Mouse (Mus musculus) liver, embryonic 11.5 days (tissue): ENCODE measurements around the gene Rheb. TPM values are rescaled to one million over a fixed set of nuclear protein-coding genes. Genes with fewer than 3 reads are reported as not detected.
A peak's percentile ranks its signal among the peaks of the same experiment; 100 is the strongest.
"Not testable (repeated sequence)": the region's sequence is repeated elsewhere in the genome, so short reads cannot be mapped to it uniquely, and the experiment has no call there.

Experiments used
- ATAC-seq: fragments of 200-750 bp; cut with Nextera tagmentation; replicated peaks from 2 replicates; pipeline ENCODE4 v1.8.0; 2017; ENCODE audit warnings: moderate number of reproducible peaks, mild to moderate bottlenecking, moderate TSS enrichment, moderate library complexity; ENCODE audit not compliant: low FRiP score
- DNase-seq: peaks from one replicate; pipeline ENCODE4 v3.0.0-alpha.2; 2017; ENCODE audit warnings: low spot score
- H3K27ac ChIP-seq: fragments of 300-500 bp; sonication (generic); 2 replicates; pipeline ENCODE4 v1.5.1; 2014; ENCODE audit warnings: mild to moderate bottlenecking, low read depth, low read length, control low read depth
- H3K27me3 ChIP-seq: fragments of 300-500 bp; sonication (generic); replicated peaks from 2 replicates; pipeline ENCODE4 v1.6.1; 2014; ENCODE audit warnings: low read length, mixed read lengths; ENCODE audit not compliant: control insufficient read depth, insufficient read depth
- H3K36me3 ChIP-seq: fragments of 300-500 bp; sonication (generic); 2 replicates; pipeline ENCODE4 v1.6.1; 2014; ENCODE audit warnings: mild to moderate bottlenecking, low read length, moderate library complexity, mixed read lengths; ENCODE audit not compliant: control insufficient read depth, insufficient read depth
- H3K4me1 ChIP-seq: fragments of 300-500 bp; sonication (generic); replicated peaks from 2 replicates; pipeline ENCODE4 v1.6.1; 2014; ENCODE audit warnings: low read length, mixed read lengths; ENCODE audit not compliant: control insufficient read depth, insufficient read depth
- H3K4me2 ChIP-seq: fragments of 300-500 bp; sonication (generic); 2 replicates; pipeline ENCODE4 v1.6.1; 2014; ENCODE audit warnings: mild to moderate bottlenecking, control low read depth, moderate library complexity
- H3K4me3 ChIP-seq: fragments of 300-500 bp; sonication (generic); 2 replicates; pipeline ENCODE4 v1.5.1; 2014; ENCODE audit warnings: low read depth, low read length, control low read depth
- H3K9ac ChIP-seq: fragments of 300-500 bp; sonication (generic); 2 replicates; pipeline ENCODE4 v1.6.1; 2014; ENCODE audit warnings: low read depth, low read length, control low read depth
- H3K9me3 ChIP-seq: fragments of 300-500 bp; sonication (generic); 2 replicates; pipeline ENCODE4 v1.6.1; 2016; ENCODE audit warnings: low read length, inconsistent platforms, mixed read lengths; ENCODE audit not compliant: control insufficient read depth
- WGBS: fragments of 180-500 bp; shearing (Covaris S2); extraction: QIAGEN DNeasy Blood & Tissue Kit; methylation state at CpG from one replicate; pipeline ENCODE4 v1.1.7; 2014; 5-methylcytosine and 5-hydroxymethylcytosine counted together
- polyA plus RNA-seq: library from polyadenylated mRNA; unstranded; fragments of >200 nt; fragmentation: Nextera tagmentation; extraction: Ambion mirVana; gene quantifications from 2 replicates; pipeline ENCODE4 v1.2.1, GENCODE M21; 2014

Rheb gene
- polyA plus RNA-seq, 1 experiment from 2014 or later: 169 TPM

DNA sequence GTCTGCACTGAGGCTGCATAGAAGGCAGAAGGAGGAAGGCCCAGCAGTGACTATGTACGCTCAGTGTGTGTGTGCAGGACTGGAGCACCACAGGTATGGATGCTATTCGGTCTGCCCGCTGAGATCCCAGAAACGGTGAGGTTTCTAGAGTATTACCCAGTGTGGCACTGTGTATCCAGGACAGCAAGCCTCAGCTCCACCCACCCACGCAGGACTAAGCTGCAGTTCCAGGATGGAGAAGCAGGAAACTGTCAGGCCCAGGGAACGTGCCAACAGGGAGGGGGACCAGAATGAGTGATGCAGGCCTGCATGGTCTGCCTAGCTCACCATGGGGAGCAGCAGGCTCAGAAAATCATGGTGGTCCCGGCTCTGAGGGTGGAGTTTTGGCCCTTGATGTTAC is 49.5 kb downstream of the Rheb start:
- Histone ChIP-seq H3K4me2 (no peak overlapping the region), H3K9ac (no peak overlapping the region), H3K27me3 (no peaks in the 10 kb centered on the region), H3K4me1 (no peaks in the 10 kb centered on the region), H3K4me3 (no peak overlapping the region), H3K27ac (no peak overlapping the region), H3K9me3 (no peaks in the 10 kb centered on the region), H3K36me3 (no peaks in the 10 kb centered on the region)
- WGBS: 65% methylated on average over 7 of the region's 7 CpGs
- no peak for DNase-seq
- no peak for ATAC-seq

GRCm38 (mm10) chr5:24782957-24783356 is 59.5 kb downstream of the Rheb start:
- ATAC-seq (no peak), DNase-seq (no peak)
- Histone ChIP-seq H3K4me1 (no peaks in the 10 kb centered on the region), H3K4me2 (no peak overlapping the region), H3K36me3 (no peaks in the 10 kb centered on the region), H3K27me3 (peaks cover 4% of the 10 kb centered on the region; the same call in 1 of the 2 replicates), H3K27ac (no peak overlapping the region), H3K9ac (no peak overlapping the region), H3K9me3 (peaks cover 2% of the 10 kb centered on the region; the same call in 1 of the 2 replicates), H3K4me3 (no peak overlapping the region)
- WGBS: 72% methylated on average over 4 of the region's 4 CpGs

DNA sequence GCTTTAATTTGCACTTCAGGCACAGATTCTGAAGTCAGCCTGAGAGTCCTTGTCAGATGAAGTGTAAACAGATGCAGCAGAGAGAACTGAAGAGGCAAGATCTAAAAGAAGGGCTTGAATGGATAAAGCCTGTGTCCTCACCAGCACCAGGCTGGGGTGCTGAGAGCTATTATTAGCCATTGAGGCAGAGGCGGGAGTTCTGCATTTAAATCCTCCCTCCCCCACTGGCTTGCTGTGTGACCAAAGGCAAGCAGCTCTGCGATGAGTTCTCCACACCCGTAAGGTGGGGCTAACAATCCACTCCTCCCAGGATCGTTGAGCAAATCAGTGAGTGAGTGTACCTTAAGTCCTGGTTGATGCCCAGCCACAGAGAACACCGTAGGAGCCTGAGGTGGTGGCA is 61.4 kb downstream of the Rheb start:
- ATAC-seq (no peak), DNase-seq (peak; percentile 31)
- H3K4me1 ChIP-seq: no peaks in the 10 kb centered on the region
- H3K9ac ChIP-seq: no peak overlapping the region
- peaks cover 2% of the 10 kb centered on the region; the same call in 1 of the 2 replicates for H3K9me3 ChIP-seq
- H3K27ac ChIP-seq: no peak overlapping the region
- WGBS: 24% methylated on average over 5 of the region's 5 CpGs
- H3K4me3 ChIP-seq: no peak overlapping the region
- peaks cover 5% of the 10 kb centered on the region; the same call in 1 of the 2 replicates for H3K27me3 ChIP-seq
- no peaks in the 10 kb centered on the region for H3K36me3 ChIP-seq
- no peak overlapping the region for H3K4me2 ChIP-seq

DNA sequence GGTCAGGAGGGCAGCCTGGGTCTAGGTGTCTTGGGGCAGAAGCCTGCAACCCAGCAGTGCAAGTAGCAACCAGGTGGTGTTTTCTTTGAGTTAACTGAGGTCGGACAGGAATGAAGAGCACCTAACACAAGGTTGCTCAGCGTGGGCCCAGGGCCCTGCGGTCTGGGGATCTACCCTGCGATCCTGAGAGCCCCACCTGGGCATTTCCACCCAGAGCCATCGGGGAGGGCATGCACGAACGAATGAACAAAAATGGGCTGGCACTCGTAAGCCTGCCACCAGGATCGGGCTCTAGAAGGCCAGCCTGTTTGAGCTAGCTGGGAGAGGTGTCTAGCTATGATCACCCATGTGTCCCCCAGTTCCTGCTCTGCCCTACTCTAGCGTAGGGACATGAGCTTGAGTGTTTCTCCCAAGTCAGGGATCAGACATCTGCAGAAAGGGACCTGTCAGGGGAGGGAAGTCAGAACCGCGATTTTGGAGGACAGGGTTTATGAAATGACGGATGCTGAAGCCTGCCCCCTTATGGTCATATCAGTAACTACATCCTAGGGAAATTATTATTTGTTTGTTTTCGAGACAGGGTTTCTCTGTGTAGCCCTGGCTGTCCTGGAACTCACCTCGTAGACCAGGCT is 62.4 kb downstream of the Rheb start:
- Histone ChIP-seq H3K36me3 (no peaks in the 10 kb centered on the region), H3K9ac (no peak overlapping the region), H3K27ac (no peak overlapping the region), H3K4me2 (no peak overlapping the region), H3K4me1 (no peaks in the 10 kb centered on the region), H3K9me3 (no peaks in the 10 kb centered on the region), H3K4me3 (no peak overlapping the region), H3K27me3 (peaks cover 5% of the 10 kb centered on the region; the same call in 1 of the 2 replicates)
- WGBS: 42% methylated on average over 15 of the region's 15 CpGs
- DNase-seq (peak; percentile 35), ATAC-seq (no peak)

GRCm38 (mm10) chr5:24779321-24779720 is 63.1 kb downstream of the Rheb start:
- ATAC-seq: no peak
- no peaks in the 10 kb centered on the region for H3K4me1 ChIP-seq
- peak; percentile 26 for DNase-seq

GRCm38 (mm10) chr5:24778843-24779140 is 63.6 kb downstream of the Rheb start:
- 53% methylated on average over 13 of the region's 13 CpGs for WGBS
- H3K27me3 ChIP-seq: peaks cover 5% of the 10 kb centered on the region; the same call in 1 of the 2 replicates
- no peaks in the 10 kb centered on the region for H3K36me3 ChIP-seq
- ATAC-seq (no peak), DNase-seq (peak; percentile 30)
- H3K9me3 ChIP-seq: no peaks in the 10 kb centered on the region
- H3K9ac ChIP-seq: no peak overlapping the region
- H3K4me2 ChIP-seq: 0 out of 2 replicates have a peak overlapping the region, but pooled peaks have one; percentile 2
- H3K4me3 ChIP-seq: no peak overlapping the region
- H3K27ac ChIP-seq: no peak overlapping the region
- no peaks in the 10 kb centered on the region for H3K4me1 ChIP-seq

More at GRCm38 (mm10) chr5:24779321-24779720, 63.1 kb downstream of the Rheb start:
- Histone ChIP-seq H3K27me3 (peaks cover 5% of the 10 kb centered on the region; the same call in 1 of the 2 replicates), H3K36me3 (no peaks in the 10 kb centered on the region), H3K27ac (no peak overlapping the region), H3K9me3 (no peaks in the 10 kb centered on the region), H3K4me3 (no peak overlapping the region), H3K4me2 (no peak overlapping the region), H3K9ac (no peak overlapping the region)

- peaks cover 5% of the 10 kb centered on the region; the same call in 1 of the 2 replicates for H3K27me3 ChIP-seq
- no peak for ATAC-seq
- H3K4me1 ChIP-seq: no peaks in the 10 kb centered on the region
- H3K4me3 ChIP-seq: no peak overlapping the region
- 29% methylated on average over 17 of the region's 17 CpGs for WGBS
- 0 out of 2 replicates have a peak overlapping the region, but pooled peaks have one; percentile 2 for H3K4me2 ChIP-seq
- H3K36me3 ChIP-seq: no peaks in the 10 kb centered on the region
- no peaks in the 10 kb centered on the region for H3K9me3 ChIP-seq
- H3K9ac ChIP-seq: no peak overlapping the region
- H3K27ac ChIP-seq: no peak overlapping the region
- peak; percentile 28 for DNase-seq
Observed at GRCm38 (mm10) chr5:24778082-24778842, 64.2 kb downstream of the Rheb start.

DNA sequence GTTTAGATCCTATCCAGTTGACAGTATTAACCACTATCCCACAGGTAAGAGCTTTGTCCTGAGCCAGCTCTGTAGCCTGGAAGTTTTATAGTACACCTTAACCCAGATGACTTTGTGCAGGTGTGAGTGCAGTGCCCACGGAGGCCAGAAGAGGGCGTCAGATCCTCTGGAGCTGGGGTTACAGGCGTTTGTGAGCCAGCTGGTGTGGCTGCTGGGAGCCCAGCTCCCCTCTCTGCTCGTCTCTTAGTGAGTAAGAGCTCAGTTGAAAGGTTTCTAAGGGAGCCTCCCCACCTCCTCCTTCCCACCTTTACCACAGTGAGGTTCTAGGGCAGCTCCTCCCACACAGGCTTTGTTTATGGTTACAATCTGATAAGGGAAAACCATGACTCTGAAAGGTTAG is 65.7 kb downstream of the Rheb start:
- 59% methylated on average over 4 of the region's 4 CpGs for WGBS
- ATAC-seq (no peak), DNase-seq (peak; percentile 29)
- no peaks in the 10 kb centered on the region for H3K4me1 ChIP-seq
- H3K27ac ChIP-seq: no peak overlapping the region
- peaks cover 5% of the 10 kb centered on the region; the same call in 1 of the 2 replicates for H3K27me3 ChIP-seq
- no peak overlapping the region for H3K9ac ChIP-seq
- no peak overlapping the region for H3K4me3 ChIP-seq
- H3K36me3 ChIP-seq: no peaks in the 10 kb centered on the region
- no peak overlapping the region for H3K4me2 ChIP-seq
- H3K9me3 ChIP-seq: no peaks in the 10 kb centered on the region

- ATAC-seq, H3K4me2 ChIP-seq, H3K4me1 ChIP-seq, H3K27ac ChIP-seq, H3K27me3 ChIP-seq, H3K9ac ChIP-seq, H3K4me3 ChIP-seq, H3K36me3 ChIP-seq, H3K9me3 ChIP-seq: not testable (repeated sequence)
- DNase-seq: peak; percentile 20
- WGBS: 89% methylated on average over 16 of the region's 16 CpGs
Observed at GRCm38 (mm10) chr5:24774549-24774948, 67.9 kb downstream of the Rheb start.
